Mouse (Mus musculus) left cerebral cortex, postnatal 25 days (tissue): ENCODE measurements around the gene Gm21981. TPM values are rescaled to one million over a fixed set of nuclear protein-coding genes. Genes with fewer than 3 reads are reported as not detected.
A peak's percentile ranks its signal among the peaks of the same experiment; 100 is the strongest.
"Not testable (repeated sequence)": the region's sequence is repeated elsewhere in the genome, so short reads cannot be mapped to it uniquely, and the experiment has no call there.

Source experiments
- DNase-seq, 2 experiments: peaks; one replicate each; pipeline ENCODE4 v3.0.0; 2022; ENCODE audit warnings: low spot score in 2 of 2, mixed read lengths in 1 of 2
- intact Hi-C: fragments of 180-260 bp; cut with DNase I; formaldehyde crosslinking; loops from one replicate; pipeline ENCODE4 v1.15.1; 2025
- total RNA-seq, 2 experiments: library from RNA; stranded (reverse); gene quantifications; 2 replicates each; pipeline ENCODE4 v1.2.3; 2021

Gm21981 gene
- total RNA-seq, 2 experiments from 2014 or later, result 3.3 to 3.8 TPM

DNA sequence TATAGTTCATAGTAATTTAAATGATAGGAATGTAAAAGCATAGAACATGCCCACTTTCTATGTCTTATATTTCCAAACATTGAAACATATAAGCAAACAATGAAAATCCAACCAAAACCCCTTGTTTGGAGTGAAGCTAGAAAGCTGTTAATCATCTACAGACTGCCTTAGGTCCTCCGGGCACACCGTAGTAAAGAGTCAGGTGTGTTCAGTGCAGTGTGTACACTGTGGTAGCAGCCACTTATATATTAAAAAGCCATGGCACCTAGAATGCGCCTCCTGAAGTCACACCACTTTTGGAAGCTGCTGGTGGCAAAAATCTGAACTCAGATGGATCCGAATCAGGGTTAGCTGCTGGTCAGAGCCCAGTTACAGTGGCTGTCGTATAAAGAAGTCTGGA, 16.0 kb downstream of the Gm21981 start:
- DNase-seq, result no peak
- intact Hi-C loops, result no loop called here

- DNase-seq, result peak; percentile 79 to 85
- intact Hi-C loops, result loop anchor here (1.0 kb wide), 1 partner anchor 30 kb away; no protein-coding TSS in a partner anchor
These were observed 17.7 kb downstream of the Gm21981 start for GRCm38 (mm10) chr17:47676581-47676980.

DNA sequence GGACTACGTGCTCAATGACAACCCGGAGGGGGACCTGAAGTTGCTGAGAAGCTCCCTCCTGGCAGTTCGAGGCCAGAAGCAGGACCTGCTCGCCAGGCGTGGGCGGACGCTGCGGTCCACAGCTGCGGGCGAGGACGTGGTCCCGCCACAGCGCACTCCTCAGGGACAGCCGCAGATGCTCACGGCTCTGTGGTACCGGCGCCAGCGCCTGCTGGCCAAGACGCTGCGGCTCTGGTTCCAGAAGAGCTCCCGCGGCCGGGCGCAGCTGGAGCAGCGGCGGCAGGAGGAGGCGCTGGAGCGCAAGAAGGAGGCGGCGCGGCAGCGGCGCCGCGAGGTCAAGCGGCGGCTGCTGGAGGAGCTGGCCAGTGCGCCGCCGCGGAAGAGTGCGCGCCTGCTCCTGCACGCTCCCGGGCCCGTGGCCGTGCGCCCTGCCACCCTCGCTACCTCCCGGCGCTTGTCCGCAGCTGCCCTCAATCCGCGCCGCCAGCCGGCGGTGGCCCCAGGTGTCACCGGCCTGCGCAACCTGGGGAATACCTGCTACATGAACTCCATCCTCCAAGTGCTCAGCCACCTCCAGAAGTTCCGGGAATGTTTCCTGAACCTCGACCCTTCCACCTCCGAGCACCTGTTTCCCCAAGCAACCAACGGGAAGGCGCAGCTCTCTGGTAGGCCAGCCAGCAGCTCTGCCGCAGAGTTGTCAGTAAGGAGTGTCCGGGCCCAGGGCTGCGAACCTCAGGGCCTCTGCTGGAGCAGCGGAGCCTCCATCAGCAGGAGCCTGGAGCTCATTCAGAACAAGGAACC, 21.7 kb downstream of the Gm21981 start:
- peak; percentile 53 to 57 for DNase-seq
- intact Hi-C loops, result no loop called here

DNA sequence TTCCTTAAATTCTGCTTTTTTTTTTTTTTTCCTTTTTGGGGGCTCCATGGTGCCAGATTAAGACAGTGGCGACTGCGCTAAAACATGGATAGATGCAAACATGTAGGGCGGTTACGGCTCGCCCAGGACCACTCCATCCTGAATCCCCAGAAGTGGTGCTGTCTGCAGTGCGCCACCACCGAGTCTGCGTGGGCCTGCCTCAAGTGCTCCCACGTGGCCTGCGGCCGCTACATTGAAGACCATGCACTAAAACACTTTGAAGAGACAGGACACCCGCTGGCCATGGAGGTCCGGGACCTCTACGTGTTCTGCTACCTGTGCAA, 22.3 kb downstream of the Gm21981 start:
- intact Hi-C loops, result no loop called here
- peak in 1 of 2 experiments; percentile 48 for DNase-seq

DNA sequence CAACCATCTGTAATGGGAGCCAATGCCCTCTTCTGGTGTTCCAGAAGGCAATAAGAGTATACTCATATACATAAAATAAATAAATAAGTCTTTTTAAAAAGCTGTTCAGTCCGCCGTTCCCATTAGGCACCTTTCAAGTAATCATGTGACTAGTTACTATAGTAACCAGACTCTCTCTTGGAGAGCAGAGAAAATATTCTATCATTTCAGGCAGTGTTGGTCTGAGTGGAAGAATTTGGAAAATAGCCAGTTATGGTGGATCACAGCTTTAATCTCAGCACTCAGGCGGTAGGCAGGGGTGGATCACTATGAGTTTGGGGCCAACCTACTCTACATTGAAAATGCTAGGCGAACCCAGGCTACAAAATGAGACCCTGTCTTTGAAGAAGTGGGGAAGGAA, 25.1 kb downstream of the Gm21981 start:
- intact Hi-C loops, result no loop called here
- no peak for DNase-seq

DNA sequence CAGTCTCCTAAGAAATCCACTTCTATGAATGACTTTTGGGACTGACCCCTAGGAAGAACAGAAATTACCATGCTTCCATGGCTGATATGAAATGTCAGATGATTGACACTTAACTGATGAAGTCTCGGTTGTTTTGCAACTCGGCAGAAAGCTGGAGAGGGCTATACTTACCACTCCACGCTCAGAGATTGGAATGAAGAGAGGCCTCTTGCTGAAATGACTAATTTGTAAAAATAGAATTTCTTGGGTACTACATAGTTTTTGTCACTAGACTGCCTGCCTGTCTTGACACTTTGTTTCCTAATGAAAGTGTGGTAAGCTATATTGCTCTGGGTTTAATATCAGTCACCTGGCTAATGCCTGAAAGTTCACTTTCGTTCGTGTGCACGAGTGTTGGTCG, 29.8 kb downstream of the Gm21981 start:
- no peak for DNase-seq
- intact Hi-C loops, result no loop called here

- intact Hi-C loops, result no loop called here
- DNase-seq, result no peak
These were observed 31.1 kb downstream of the Gm21981 start for GRCm38 (mm10) chr17:47663009-47663713.

DNA sequence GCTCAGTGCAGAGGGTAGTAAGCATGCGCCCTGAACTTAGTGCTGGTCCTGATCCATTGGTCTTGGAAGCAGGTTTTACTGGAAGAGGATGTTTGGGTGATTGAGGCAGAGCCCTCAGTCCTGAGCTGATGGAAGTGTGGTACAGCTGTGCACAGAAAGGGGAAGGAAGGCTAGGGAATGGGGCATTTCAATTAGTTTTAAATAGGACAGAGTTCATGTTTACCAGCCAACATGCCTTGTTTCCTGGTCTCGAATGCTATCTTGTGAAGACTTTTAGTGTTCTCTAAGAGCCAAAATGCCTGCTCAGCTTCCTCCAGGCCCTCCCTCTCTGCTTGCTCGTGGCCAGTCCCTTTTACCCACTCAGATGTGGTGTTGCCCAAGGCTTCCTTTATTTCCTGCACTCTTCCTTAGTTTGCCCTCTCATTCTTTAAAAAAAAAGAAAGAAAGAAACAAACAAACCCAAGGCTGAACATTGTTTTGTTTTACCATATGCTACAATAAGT, 35.5 kb downstream of the Gm21981 start:
- DNase-seq, result no peak
- intact Hi-C loops, result no loop called here

- intact Hi-C loops, result no loop called here
- no peak for DNase-seq
These were observed 36.4 kb downstream of the Gm21981 start for GRCm38 (mm10) chr17:47657901-47658300.

DNA sequence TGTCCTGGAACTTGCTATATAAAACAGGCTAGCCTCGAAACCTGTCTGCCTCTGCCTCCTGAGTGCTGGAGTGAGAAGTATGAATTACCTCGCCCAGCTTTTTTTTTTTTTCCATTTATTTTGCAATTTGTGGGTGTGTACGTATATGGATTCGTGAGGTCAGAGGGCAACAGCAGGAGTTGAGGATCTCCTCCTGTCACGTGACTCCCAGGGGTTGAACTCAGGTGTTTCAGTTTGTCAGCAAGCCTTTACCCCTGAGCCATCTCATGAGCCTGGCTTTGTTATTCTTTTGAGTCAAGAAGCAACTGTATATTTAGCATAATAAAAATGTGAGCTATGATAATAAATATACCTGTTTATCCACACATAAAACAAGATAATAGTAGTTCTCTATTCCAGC, 38.6 kb downstream of the Gm21981 start:
- intact Hi-C loops, result no loop called here

GRCm38 (mm10) chr17:47654346-47654745, 39.9 kb downstream of the Gm21981 start:
- intact Hi-C loops, DNase-seq: not testable (repeated sequence)

More for the DNA sequence above, 38.6 kb downstream of the Gm21981 start:
- no peak for DNase-seq

DNA sequence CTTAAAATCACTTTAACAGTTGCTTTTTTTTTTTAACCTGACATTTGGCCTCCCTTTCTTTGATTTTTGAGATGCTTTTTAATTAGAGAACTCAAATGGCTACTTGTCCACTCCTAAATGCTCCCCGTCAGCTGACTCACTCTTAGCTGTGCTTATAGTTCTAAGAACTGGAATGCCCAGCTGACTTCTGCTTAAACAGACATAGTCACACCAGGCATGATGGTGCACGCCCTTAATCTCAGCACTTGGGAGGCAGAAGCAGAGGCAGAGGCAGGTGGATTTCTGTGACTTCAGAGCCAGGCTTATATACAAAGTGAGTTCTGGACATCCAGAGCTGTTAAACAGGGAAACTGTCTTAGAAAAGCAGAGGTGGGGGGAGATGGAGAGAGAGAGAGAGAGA, 42.3 kb downstream of the Gm21981 start:
- no peak for DNase-seq
- intact Hi-C loops, result no loop called here

DNA sequence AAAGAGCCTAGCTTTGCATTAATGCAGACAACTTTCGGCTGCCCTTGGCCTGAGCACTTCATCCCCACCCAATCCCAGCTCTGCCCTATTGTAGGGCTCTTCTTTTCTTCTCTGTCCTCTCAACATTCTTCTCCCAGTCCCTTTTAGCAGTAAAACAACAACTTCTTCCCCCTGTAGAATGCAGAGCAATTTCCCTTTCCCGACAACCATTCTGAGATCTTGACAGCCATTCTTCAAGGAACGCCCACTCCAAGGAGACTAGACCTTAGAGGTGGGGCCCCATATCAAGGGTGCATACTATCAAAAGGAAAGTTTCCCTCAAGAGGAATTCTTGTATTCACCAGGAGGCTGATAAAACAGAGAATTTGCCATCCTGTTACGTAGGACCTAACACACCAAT, 45.3 kb downstream of the Gm21981 start:
- no peak for DNase-seq

DNA sequence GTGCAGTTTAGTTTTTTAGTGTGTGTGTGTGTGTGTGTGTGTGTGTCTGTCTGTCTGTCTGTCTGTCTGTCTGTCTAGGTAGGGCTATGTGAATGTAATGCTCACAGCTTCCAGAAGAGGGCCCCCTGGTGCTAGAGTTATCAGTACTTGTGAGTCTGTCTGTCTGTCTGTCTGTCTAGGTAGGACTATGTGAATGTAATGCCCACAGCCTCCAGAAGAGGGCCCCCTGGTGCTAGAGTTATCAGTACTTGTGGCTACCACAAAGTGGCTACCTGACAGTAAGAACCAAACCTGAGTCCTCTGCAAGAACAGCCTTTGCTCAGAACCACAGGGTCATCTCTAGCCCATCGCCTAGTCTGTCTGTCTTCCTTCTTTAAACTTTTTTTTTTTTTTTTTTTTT, 47.6 kb downstream of the Gm21981 start:
- intact Hi-C loops, result loop anchor here (1.0 kb wide), 1 partner anchor 30 kb away; no protein-coding TSS in a partner anchor
- DNase-seq, result peak; percentile 27 to 58

More for the DNA sequence above, 45.3 kb downstream of the Gm21981 start:
- intact Hi-C loops, result no loop called here

DNA sequence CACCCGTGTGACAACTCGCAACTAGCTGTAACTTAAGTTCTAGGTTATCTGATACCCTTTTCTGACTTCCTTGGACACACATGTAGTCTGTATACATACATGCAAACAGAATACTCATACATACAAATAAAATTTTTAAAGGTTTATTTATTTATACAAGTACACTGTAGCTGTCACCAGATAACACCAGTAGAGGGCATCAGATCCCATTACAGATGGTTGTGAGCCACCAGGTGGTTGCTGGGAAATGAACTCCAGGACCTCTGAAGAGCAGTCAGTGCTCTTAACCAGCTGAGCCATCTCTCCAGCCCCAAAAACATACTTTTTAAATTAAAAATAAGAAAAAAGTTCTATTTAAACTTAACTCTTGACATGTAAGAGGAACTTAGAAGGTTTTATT, 51.3 kb downstream of the Gm21981 start:
- intact Hi-C loops, result no loop called here
- no peak for DNase-seq

Other genes with a start within 250 kb of the Gm21981 start
- gene Taf8, start 192.2 kb downstream of the Gm21981 start, total RNA-seq, result 10 to 100 TPM; 16.4 to 16.7 TPM
- 10 to 100 TPM; 31.0 to 31.7 TPM for gene Ccnd3, start 189.4 kb downstream of the Gm21981 start, total RNA-seq
- gene Bysl, start 83.0 kb downstream of the Gm21981 start, total RNA-seq, result 10 to 100 TPM; 18.2 to 18.5 TPM
- 10 to 100 TPM; 27.2 to 32.7 TPM for gene Med20, start 82.9 kb downstream of the Gm21981 start, total RNA-seq
- gene Gm20517, start 82.9 kb downstream of the Gm21981 start, total RNA-seq, result 1 to 10 TPM; 3.5 to 7.2 TPM
- 10 to 100 TPM in 1 of 2 experiments, 1 to 10 TPM in 1; 9.9 to 11.6 TPM for gene Usp49, start 63.8 kb downstream of the Gm21981 start, total RNA-seq
- 100 to 1,000 TPM; 209 to 215 TPM for gene Tomm6, start 6.1 kb downstream of the Gm21981 start, total RNA-seq
- gene Frs3, start 5.4 kb downstream of the Gm21981 start, total RNA-seq, result 10 to 100 TPM; 22.0 to 24.2 TPM
- gene Prickle4, start 281 bp upstream of the Gm21981 start, total RNA-seq, result 1 to 10 TPM; 4.2 to 5.7 TPM
- not detected for gene Pgc, start 32.4 kb upstream of the Gm21981 start, total RNA-seq
- gene Tfeb, start 42.6 kb upstream of the Gm21981 start, total RNA-seq, result 10 to 100 TPM in 1 of 2 experiments, 1 to 10 TPM in 1; 8.2 to 11.5 TPM
- 1 to 10 TPM in 1 of 2 experiments, under 1 TPM in 1; 0.80 to 1.4 TPM for gene Mdfi, start 140.2 kb upstream of the Gm21981 start, total RNA-seq
- 10 to 100 TPM; 41.3 to 42.7 TPM for gene Foxp4, start 230.2 kb upstream of the Gm21981 start, total RNA-seq